Comparison of ENCODE assay signal across 23 mouse cellular contexts in genomic region chr7:48773333-48773732, GRCm38 (mm10). TPM values are rescaled to one million over a fixed set of nuclear protein-coding genes. Genes with fewer than 3 reads are reported as not detected.
A peak's percentile ranks its signal among the peaks of the same experiment; 100 is the strongest.
DNase-seq lines count a peak whose midpoint lies in the region; ATAC-seq and TF ChIP-seq lines count a peak whose summit lies in the region.
"Had no signal": no experiment of that assay in that cellular context is flagged by ENCODE, and none has a peak within 500 bp of the region (broad histone marks: within the 10 kb centered on the region; RNA-seq: fewer than 3 reads in every experiment).

No protein-coding gene starts in this region.

- intact Hi-C loops in heart, adult 2 months (cut with DNase I), result no loop called here

- WGBS in heart, adult 2 months, result 77% methylated on average over 5 of the region's 5 CpGs
- 80% methylated on average over 5 of the region's 5 CpGs for WGBS in intestine, embryonic 14.5 days
- WGBS in intestine, postnatal 0 days, result 36% methylated on average over 5 of the region's 5 CpGs

- no peaks in the 10 kb centered on the region for H3K27me3 ChIP-seq in heart, adult 2 months (ENCODE audit: control insufficient read depth, insufficient read depth, low read length)
- no peaks in the 10 kb centered on the region for H3K27me3 ChIP-seq in intestine, embryonic 14.5 days (replicated peaks; ENCODE audit: control insufficient read depth, insufficient read depth, low read length)
- no peaks in the 10 kb centered on the region for H3K27me3 ChIP-seq in intestine, postnatal 0 days (replicated peaks; ENCODE audit: control insufficient read depth, insufficient read depth, low read length)
- H3K27me3 ChIP-seq: embryonic facial prominence, embryonic 12.5 days; embryonic facial prominence, embryonic 15.5 days; hindbrain, embryonic 12.5 days; hindbrain, embryonic 15.5 days had no signal

- H3K9me3 ChIP-seq in intestine, embryonic 14.5 days (ENCODE audit: control insufficient read depth, low read length), result no peaks in the 10 kb centered on the region
- no peaks in the 10 kb centered on the region for H3K9me3 ChIP-seq in intestine, postnatal 0 days (ENCODE audit: control insufficient read depth)
- H3K9me3 ChIP-seq: embryonic facial prominence, embryonic 12.5 days; embryonic facial prominence, embryonic 15.5 days; hindbrain, embryonic 12.5 days; hindbrain, embryonic 15.5 days had no signal

- H3K36me3 ChIP-seq in heart, adult 2 months (ENCODE audit: control insufficient read depth, insufficient read depth, low read length), result no peaks in the 10 kb centered on the region
- no peaks in the 10 kb centered on the region for H3K36me3 ChIP-seq in intestine, embryonic 14.5 days (ENCODE audit: control insufficient read depth, insufficient read depth, low read length)
- no peaks in the 10 kb centered on the region for H3K36me3 ChIP-seq in intestine, postnatal 0 days (ENCODE audit: control insufficient read depth, insufficient read depth)
- H3K36me3 ChIP-seq: embryonic facial prominence, embryonic 12.5 days; embryonic facial prominence, embryonic 15.5 days; hindbrain, embryonic 12.5 days; hindbrain, embryonic 15.5 days had no signal

- no peak overlapping the region for H3K9ac ChIP-seq in heart, adult 2 months (ENCODE audit: low read depth, low read length)
- no peak overlapping the region for H3K9ac ChIP-seq in intestine, embryonic 14.5 days (ENCODE audit: low read length)
- no peak overlapping the region for H3K9ac ChIP-seq in intestine, postnatal 0 days (ENCODE audit: low read depth, low read length)
- H3K9ac ChIP-seq: embryonic facial prominence, embryonic 12.5 days; embryonic facial prominence, embryonic 15.5 days; forebrain, postnatal 0 days; hindbrain, embryonic 12.5 days; hindbrain, embryonic 15.5 days had no signal

- no peaks in the 10 kb centered on the region for H3K79me2 ChIP-seq in heart, adult 2 months (replicated peaks; ENCODE audit: control insufficient read depth, insufficient read depth, low read length)

- TF ChIP-seq EP300 in heart, adult 2 months (IDR thresholded peaks at IDR 0.05; ENCODE audit: insufficient read depth, low read depth, low read length), result no peak

- H3K4me2 ChIP-seq in intestine, embryonic 14.5 days (ENCODE audit: low read length), result no peak overlapping the region
- H3K4me2 ChIP-seq in intestine, postnatal 0 days (replicated peaks; ENCODE audit: low read depth), result no peak overlapping the region
- H3K4me2 ChIP-seq: embryonic facial prominence, embryonic 12.5 days; embryonic facial prominence, embryonic 15.5 days; heart, embryonic 11.5 days; hindbrain, embryonic 12.5 days; hindbrain, embryonic 15.5 days had no signal

- H3K4me1 ChIP-seq in heart, adult 2 months (ENCODE audit: control insufficient read depth, insufficient read depth, low read length), result no peaks in the 10 kb centered on the region
- no peaks in the 10 kb centered on the region for H3K4me1 ChIP-seq in intestine, embryonic 14.5 days (replicated peaks; ENCODE audit: control insufficient read depth, insufficient read depth, low read length)
- 0 out of 2 replicates have a peak, but pooled peaks cover 3% of the 10 kb centered on the region for H3K4me1 ChIP-seq in intestine, postnatal 0 days (replicated peaks; ENCODE audit: control insufficient read depth, insufficient read depth, low read length)
- H3K4me1 ChIP-seq: embryonic facial prominence, embryonic 12.5 days; embryonic facial prominence, embryonic 15.5 days; hindbrain, embryonic 15.5 days had no signal

- no peak for TF ChIP-seq POLR2A in heart, adult 2 months (IDR thresholded peaks at IDR 0.05; ENCODE audit: insufficient read depth, low read depth, low read length)

- no peak for ATAC-seq in intestine, embryonic 14.5 days (replicated peaks; ENCODE audit: low FRiP score, low TSS enrichment, low read depth)
- ATAC-seq in intestine, postnatal 0 days, result peak; percentile 88
- no peak for ATAC-seq in cerebellum, adult (ENCODE audit: insufficient number of reproducible peaks, low FRiP score, low TSS enrichment)
- ATAC-seq: activated CD4-positive, CD25-positive, alpha-beta regulatory T cell, adult 4 months; forebrain, embryonic 14.5 days; forebrain, postnatal 0 days had no signal

- no peak for TF ChIP-seq CTCF in heart, adult 2 months (IDR thresholded peaks at IDR 0.05)
- no peak for TF ChIP-seq CTCF in intestine, postnatal 0 days (IDR thresholded peaks at IDR 0.05; ENCODE audit: low read depth)

- H3K4me3 ChIP-seq in heart, adult 2 months, result no peak overlapping the region
- no peak overlapping the region for H3K4me3 ChIP-seq in intestine, embryonic 14.5 days (ENCODE audit: low read depth, low read length)
- H3K4me3 ChIP-seq in intestine, postnatal 0 days (ENCODE audit: low read depth, low read length), result no peak overlapping the region
- H3K4me3 ChIP-seq: embryonic facial prominence, embryonic 12.5 days; embryonic facial prominence, embryonic 15.5 days; gastrocnemius, adult 2 months; hindbrain, embryonic 12.5 days; hindbrain, embryonic 15.5 days had no signal

- DNase-seq in heart, adult 11 months, result peak; percentile 43
- DNase-seq in heart, adult 2 months, result no peak
- DNase-seq in kidney, postnatal 4 days, result peak; percentile 22 to 47
- DNase-seq in kidney, postnatal 25 days, result no peak
- peak; percentile 21 for DNase-seq in intestine, embryonic 14.5 days (ENCODE audit: low spot score)
- DNase-seq in cerebellum, postnatal 4 days (ENCODE audit: low spot score in 2 of 2), result no peak
- DNase-seq: adrenal gland, adult 8-10 months; adrenal gland, postnatal 25 days; cerebellum, adult 18-20 months; cerebellum, adult 9-10 months; cerebellum, postnatal 14 days; forebrain, postnatal 0 days; gastrocnemius, adult 2 months; gastrocnemius, postnatal 25 days had no signal

- no peak overlapping the region for H3K27ac ChIP-seq in heart, adult 2 months
- H3K27ac ChIP-seq in intestine, embryonic 14.5 days (ENCODE audit: low read depth), result no peak overlapping the region
- H3K27ac ChIP-seq in intestine, postnatal 0 days (ENCODE audit: low read depth, low read length), result peak overlapping the region; percentile 35; the same call in 1 of the 2 replicates
- H3K27ac ChIP-seq: embryonic facial prominence, embryonic 12.5 days; embryonic facial prominence, embryonic 15.5 days; gastrocnemius, adult 2 months; hindbrain, embryonic 12.5 days; hindbrain, embryonic 15.5 days had no signal

RNA-seq across cellular contexts. Expression of gene Zdhhc13, which starts 15.5 kb away (rescaled TPM):
- total RNA-seq in heart, adult 2 months (2021), result 10 to 100 TPM; 10.9 to 11.0 TPM
- polyA plus RNA-seq in heart, adult 2 months (2012; rRNA removed), result 7.1 and 15.1 TPM in 2 replicates
- 39.0 and 39.1 TPM in 2 replicates for polyA plus RNA-seq in intestine, embryonic 14.5 days (2014; fragmentation: Nextera tagmentation; extraction: Ambion mirVana)
- 25.2 and 29.8 TPM in 2 replicates for polyA plus RNA-seq in intestine, postnatal 0 days (2015; fragmentation: Nextera tagmentation; extraction: Ambion mirVana)

Comparison
In these comparisons a context has a peak if more than half of its experiments do, and no peak if none do; other contexts are left out.
1. DNase-seq: peak in heart, adult 11 months (single experiment), kidney, postnatal 4 days (2 of 2) and intestine, embryonic 14.5 days (single experiment); none in heart, adult 2 months (0 of 2), kidney, postnatal 25 days (0 of 2) and cerebellum, postnatal 4 days (0 of 2).